Mouse (Mus musculus) testis, adult 2 months (tissue): Measurements from ENCODE around the gene Lhx4. TPM values are rescaled to one million over a fixed set of nuclear protein-coding genes. Genes with fewer than 3 reads are reported as not detected.

ENCODE experiments used
- H3K27ac ChIP-seq: fragments of 200-500 bp; 2 replicates; pipeline ENCODE4 v1.5.1; 2012; ENCODE audit warnings: low read depth, low read length; ENCODE audit not compliant: control insufficient read depth, insufficient read depth
- H3K27me3 ChIP-seq: fragments of 200-500 bp; 2 replicates; pipeline ENCODE4 v1.6.1; 2012; ENCODE audit warnings: mild to moderate bottlenecking, low read length, moderate library complexity; ENCODE audit not compliant: control insufficient read depth, insufficient read depth
- H3K36me3 ChIP-seq: fragments of 200-500 bp; 2 replicates; pipeline ENCODE4 v1.6.1; 2012; ENCODE audit warnings: mild to moderate bottlenecking, low read length; ENCODE audit not compliant: control insufficient read depth, insufficient read depth
- H3K4me1 ChIP-seq: fragments of 200-500 bp; 2 replicates; pipeline ENCODE4 v1.6.1; 2012; ENCODE audit warnings: low read length; ENCODE audit not compliant: control insufficient read depth, insufficient read depth
- H3K4me3 ChIP-seq: fragments of 200-500 bp; 2 replicates; pipeline ENCODE4 v1.5.1; 2012; ENCODE audit warnings: low read depth, mild to moderate bottlenecking, low read length, moderate library complexity, mixed read lengths; ENCODE audit not compliant: control insufficient read depth
- CTCF ChIP-seq: fragments of 200-500 bp; IDR thresholded peaks from 2 replicates; pipeline ENCODE4 v1.5.1; 2012; ENCODE audit warnings: low read depth, mild to moderate bottlenecking, inconsistent platforms, low read length, moderate library complexity; ENCODE audit not compliant: control insufficient read depth, insufficient read depth, insufficient replicate concordance
- POLR2A ChIP-seq: fragments of 200-500 bp; IDR thresholded peaks from 2 replicates; pipeline ENCODE4 v1.6.1; 2012; ENCODE audit warnings: low read depth, mild to moderate bottlenecking, inconsistent platforms, low read length, moderate library complexity; ENCODE audit not compliant: control insufficient read depth
- polyA plus RNA-seq: library from polyadenylated mRNA; depleted of rRNA; stranded (reverse); fragments of >200 nt; gene quantifications from 2 replicates; pipeline ENCODE4 v1.2.3, GENCODE M21; 2012

The Lhx4 gene
- polyA plus RNA-seq, 1 experiment, result 0.16 TPM

DNA sequence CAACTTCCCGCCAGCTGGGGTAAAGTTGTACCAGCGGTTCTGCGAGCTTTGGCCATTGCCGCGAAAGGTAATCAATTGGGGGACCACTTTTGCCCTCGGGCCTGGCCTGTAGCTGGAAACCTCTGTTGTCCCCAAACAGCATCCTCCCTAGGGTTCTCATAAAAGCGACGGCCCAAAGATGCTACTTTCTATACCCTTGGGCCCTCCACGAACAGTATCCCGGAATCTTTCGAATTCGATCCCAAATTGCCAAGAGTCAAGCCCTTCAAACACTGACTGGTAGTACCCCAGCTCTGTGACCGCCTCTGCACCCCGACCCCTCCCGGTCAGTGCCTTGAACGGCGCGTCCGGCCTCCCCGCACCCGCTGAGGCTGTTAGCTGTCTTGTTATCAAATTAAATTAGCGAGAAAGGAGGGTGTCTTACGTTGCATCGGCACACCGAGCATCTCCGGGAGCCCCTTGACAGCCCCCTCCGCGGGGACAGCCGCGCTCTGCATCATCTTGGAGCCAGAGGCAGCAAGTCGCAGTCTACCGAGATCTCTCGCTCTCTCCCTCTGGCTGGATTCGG is 10.0 kb downstream of the Lhx4 start:
- H3K4me3 ChIP-seq, result peak overlapping the region; percentile 38
- H3K36me3 ChIP-seq, result no peaks in the 10 kb centered on the region
- TF ChIP-seq CTCF (no peak), POLR2A (no peak)
- peaks cover 13% of the 10 kb centered on the region for H3K27me3 ChIP-seq
- peaks cover 20% of the 10 kb centered on the region for H3K4me1 ChIP-seq
- no peak overlapping the region for H3K27ac ChIP-seq

DNA sequence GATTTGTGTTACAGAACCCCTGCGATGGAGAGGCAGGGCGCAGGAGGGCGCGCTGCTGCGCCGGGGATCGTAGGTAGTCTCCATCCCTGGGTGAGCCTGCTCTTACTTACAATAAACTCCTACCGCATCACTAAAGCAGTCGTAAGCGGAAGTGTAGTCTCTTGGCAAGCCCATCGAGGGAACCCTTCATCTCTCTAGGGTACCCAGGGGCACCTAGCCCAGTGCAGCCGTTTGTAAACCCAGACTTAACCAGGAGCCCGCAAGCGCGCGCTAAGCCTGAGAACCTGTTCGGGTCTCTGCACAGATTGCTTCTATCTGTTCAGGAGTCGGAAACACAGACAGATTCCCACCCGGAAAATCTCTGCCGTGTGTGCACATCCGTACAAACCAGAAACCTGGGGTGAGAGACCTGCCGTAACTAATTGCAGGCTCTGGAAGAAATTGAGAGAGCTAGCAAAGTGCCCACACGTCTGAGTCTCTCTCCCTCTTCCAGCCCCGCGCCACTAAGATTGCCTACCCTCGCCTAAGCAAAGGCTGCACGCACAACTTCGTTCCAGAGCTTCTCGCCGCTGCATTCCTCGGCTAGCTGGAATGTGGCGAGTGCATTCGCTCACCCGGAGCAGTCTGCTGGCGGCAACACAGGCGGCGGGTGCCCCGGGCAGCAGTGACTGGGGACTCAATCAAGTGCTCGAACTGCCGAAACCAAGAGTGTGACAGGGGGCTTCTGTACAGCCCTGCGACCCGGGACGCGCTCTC is 10.7 kb downstream of the Lhx4 start:
- Histone ChIP-seq H3K27me3 (peaks cover 13% of the 10 kb centered on the region), H3K27ac (no peak overlapping the region), H3K4me3 (no peak overlapping the region), H3K4me1 (peaks cover 20% of the 10 kb centered on the region), H3K36me3 (no peaks in the 10 kb centered on the region)
- TF ChIP-seq POLR2A, result no peak
- TF ChIP-seq CTCF, result no peak

DNA sequence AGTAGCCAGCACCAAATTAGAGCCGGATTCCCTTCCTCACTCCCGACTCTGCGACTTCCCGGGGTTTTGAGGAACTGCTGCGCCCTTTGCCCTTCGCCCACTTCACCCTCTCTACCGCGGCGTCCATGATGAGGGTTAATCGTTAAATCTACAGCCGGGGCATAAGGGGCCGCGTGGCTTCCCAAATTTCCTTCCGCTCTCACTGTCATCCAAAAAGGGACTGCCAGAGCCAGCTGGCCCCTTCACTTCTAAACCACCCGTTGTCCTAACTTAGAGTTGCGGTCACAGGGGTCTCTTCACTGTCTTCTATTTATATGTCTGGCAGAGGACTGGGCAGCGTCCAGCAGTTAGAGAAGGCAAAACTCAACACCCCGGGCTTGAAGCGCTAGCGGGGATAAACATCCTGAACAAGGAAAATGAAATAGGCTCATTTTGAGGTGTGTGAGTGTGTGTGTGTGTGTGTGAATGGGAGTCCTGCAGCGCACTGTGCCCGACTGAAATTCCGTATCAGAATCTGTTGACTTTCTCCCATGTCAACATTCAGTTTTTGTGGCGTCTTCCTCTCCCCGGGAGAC is 13.6 kb downstream of the Lhx4 start:
- H3K4me1 ChIP-seq, result peaks cover 16% of the 10 kb centered on the region
- H3K4me3 ChIP-seq, result no peak overlapping the region
- H3K27ac ChIP-seq, result no peak overlapping the region
- TF ChIP-seq CTCF, result no peak
- no peak for TF ChIP-seq POLR2A
- no peaks in the 10 kb centered on the region for H3K36me3 ChIP-seq
- H3K27me3 ChIP-seq, result peaks cover 10% of the 10 kb centered on the region

DNA sequence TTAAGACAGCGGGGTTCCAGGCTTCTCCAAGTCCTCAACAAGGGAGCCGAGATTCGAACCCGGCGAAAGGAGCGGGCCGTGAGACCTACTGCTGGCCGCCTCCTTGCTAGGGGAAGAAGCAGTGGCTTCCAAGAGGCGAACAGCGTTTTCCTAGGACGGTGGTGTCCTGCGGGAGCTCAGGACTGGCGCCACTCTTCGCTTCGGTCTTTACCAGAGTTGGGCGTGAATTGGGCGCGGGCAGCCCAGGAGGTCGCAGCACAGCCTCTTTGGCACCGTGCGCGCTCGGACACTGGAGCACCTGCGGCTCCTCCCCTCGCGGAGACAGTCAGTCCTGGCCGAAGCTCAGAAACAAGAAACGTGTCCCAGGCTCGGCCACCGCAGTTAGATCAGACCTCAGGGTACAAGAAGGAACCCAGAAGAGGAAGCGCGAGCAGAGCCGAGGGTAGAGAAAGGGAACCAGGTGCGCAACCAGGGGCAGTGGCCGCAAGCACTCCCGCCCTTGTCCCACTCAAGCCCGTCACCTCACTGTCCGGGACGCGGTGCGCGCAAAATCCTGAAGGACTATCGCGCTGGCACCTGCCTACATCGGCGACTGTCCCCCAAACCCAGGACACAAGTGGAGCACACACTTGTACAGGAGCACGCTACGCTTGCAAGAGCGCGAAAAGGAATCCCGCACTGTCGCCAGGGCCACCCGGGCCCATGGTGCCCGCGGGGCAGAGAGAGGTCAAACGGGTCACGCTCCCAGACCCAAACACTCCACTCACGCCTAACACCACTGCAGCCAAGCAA is 14.3 kb downstream of the Lhx4 start:
- Histone ChIP-seq H3K4me3 (no peak overlapping the region), H3K27me3 (peaks cover 8% of the 10 kb centered on the region), H3K4me1 (peaks cover 13% of the 10 kb centered on the region), H3K36me3 (no peaks in the 10 kb centered on the region), H3K27ac (no peak overlapping the region)
- no peak for TF ChIP-seq POLR2A
- no peak for TF ChIP-seq CTCF

DNA sequence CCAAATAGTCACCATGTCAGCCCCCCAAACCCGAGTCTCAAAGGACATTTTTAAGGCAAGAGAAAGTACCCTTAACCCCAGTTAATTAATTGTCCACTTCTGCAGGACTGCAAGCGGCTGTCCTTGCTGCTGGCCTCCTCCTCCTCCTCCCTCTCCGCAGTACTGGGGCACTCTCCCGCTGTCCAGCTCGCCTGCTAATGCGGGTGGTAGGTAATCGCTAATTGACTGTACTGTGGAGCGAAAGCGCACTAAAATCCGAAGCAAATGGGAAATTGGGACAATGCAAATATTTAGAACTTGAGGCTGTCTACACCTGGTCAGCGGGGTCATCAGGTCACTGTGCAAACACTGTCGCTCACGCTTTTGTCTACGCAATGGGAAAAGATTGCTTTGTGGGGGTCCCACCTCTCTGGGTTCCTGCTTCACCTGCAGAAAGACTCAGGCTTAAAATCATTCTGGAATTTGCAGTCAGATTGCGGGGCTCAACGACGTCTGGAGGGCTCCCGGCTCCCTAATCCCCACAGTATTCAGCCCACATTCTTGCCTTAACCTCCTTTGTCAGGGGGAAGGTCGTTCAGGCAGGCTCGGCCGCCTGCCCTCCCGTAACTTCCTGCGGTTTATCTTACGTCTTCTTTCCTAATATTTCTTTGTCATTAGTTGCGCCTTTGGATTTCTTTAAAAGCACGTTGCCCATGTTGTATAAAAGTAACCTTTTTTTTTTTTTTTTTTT is 15.2 kb downstream of the Lhx4 start:
- H3K4me1 ChIP-seq, result peaks cover 9% of the 10 kb centered on the region; the same call in 1 of the 2 replicates
- H3K27ac ChIP-seq, result no peak overlapping the region
- peaks cover 6% of the 10 kb centered on the region for H3K27me3 ChIP-seq
- TF ChIP-seq POLR2A (no peak), CTCF (no peak)
- H3K36me3 ChIP-seq, result no peaks in the 10 kb centered on the region
- H3K4me3 ChIP-seq, result no peak overlapping the region

DNA sequence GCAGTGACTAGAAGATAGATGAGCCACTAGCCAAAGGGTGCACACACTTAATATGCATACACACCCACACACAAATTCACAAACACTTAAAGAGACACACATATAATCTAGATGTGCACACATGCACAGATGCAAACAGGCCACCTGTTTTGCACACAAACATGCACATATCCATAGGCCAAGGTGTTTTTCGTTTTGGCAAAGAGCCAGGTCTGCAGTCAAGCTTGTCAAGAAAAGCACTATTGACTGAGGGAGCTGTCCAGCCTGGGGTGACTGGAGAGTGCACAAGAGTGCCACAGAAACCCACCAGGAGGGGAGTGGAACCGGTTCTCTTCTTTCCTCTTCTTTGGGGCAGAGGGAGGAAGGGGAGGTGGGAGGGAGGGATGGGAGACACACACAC is 20.3 kb downstream of the Lhx4 start:
- Histone ChIP-seq H3K4me3 (no peak overlapping the region), H3K4me1 (peaks cover 6% of the 10 kb centered on the region), H3K36me3 (no peaks in the 10 kb centered on the region), H3K27ac (no peak overlapping the region), H3K27me3 (no peaks in the 10 kb centered on the region)
- TF ChIP-seq POLR2A (no peak), CTCF (no peak)
